Comparison of ENCODE assay signal across 10 mouse cellular contexts in genomic region chr5:64517835-64518234, GRCm38 (mm10).
DNase-seq lines count a peak whose midpoint lies in the region; ATAC-seq and TF ChIP-seq lines count a peak whose summit lies in the region.
"Had no signal": no experiment of that assay in that cellular context is flagged by ENCODE, and none has a peak within 500 bp of the region (broad histone marks: within the 10 kb centered on the region; RNA-seq: fewer than 3 reads in every experiment).

No protein-coding gene starts in this region.

- TF ChIP-seq CTCF in kidney, adult 2 months (conservative IDR thresholded peaks at IDR 0.05; ENCODE audit: insufficient read depth, insufficient read length, low read depth, low read length): no peak
- TF ChIP-seq CTCF in forebrain, postnatal 0 days (IDR thresholded peaks at IDR 0.05; ENCODE audit: low read depth): no peak

- H3K4me2 ChIP-seq in kidney, embryonic 15.5 days: no peak overlapping the region
- no peak overlapping the region for H3K4me2 ChIP-seq in forebrain, postnatal 0 days (ENCODE audit: low read depth)
- H3K4me2 ChIP-seq: limb, embryonic 13.5 days had no signal

- peak; percentile 31; the same call in 1 of the 2 replicates for ATAC-seq in kidney, embryonic 15.5 days (replicated peaks; ENCODE audit: low FRiP score)
- ATAC-seq in forebrain, postnatal 0 days: peak; percentile 58

- TF ChIP-seq POLR2A in kidney, adult 2 months (IDR thresholded peaks at IDR 0.05; ENCODE audit: low read depth, low read length): no peak

- no peak for DNase-seq in kidney, adult 2 months
- DNase-seq in adrenal gland, postnatal 14 days: peak; percentile 84
- DNase-seq in forebrain, postnatal 0 days: no peak
- DNase-seq in kidney, postnatal 25 days: peak; percentile 14 to 66
- no peak for DNase-seq in cerebellum, postnatal 25 days
- DNase-seq in thymus, postnatal 14 days: no peak
- no peak for DNase-seq in left cerebral cortex, adult 8-10 months (ENCODE audit: low spot score in 2 of 2)
- DNase-seq: cerebellum, adult 11-12 months had no signal

- no peaks in the 10 kb centered on the region for H3K9me3 ChIP-seq in kidney, embryonic 15.5 days (replicated peaks)
- no peaks in the 10 kb centered on the region for H3K9me3 ChIP-seq in forebrain, postnatal 0 days (ENCODE audit: low read length)
- H3K9me3 ChIP-seq: limb, embryonic 13.5 days had no signal

- 45% methylated on average over 3 of the region's 3 CpGs for WGBS in kidney, embryonic 15.5 days
- WGBS in kidney, adult 2 months: 56% methylated on average over 3 of the region's 3 CpGs
- WGBS in forebrain, postnatal 0 days: 45% methylated on average over 3 of the region's 3 CpGs

- H3K9ac ChIP-seq in kidney, embryonic 15.5 days: no peak overlapping the region
- no peak overlapping the region for H3K9ac ChIP-seq in forebrain, postnatal 0 days
- H3K9ac ChIP-seq: limb, embryonic 13.5 days had no signal

- no peaks in the 10 kb centered on the region for H3K27me3 ChIP-seq in kidney, embryonic 15.5 days
- no peaks in the 10 kb centered on the region for H3K27me3 ChIP-seq in kidney, adult 2 months (replicated peaks; ENCODE audit: control insufficient read depth, insufficient read depth, low read length)
- H3K27me3 ChIP-seq in forebrain, postnatal 0 days (ENCODE audit: insufficient read depth, low read length): no peaks in the 10 kb centered on the region
- H3K27me3 ChIP-seq: limb, embryonic 13.5 days had no signal

- H3K4me3 ChIP-seq in kidney, embryonic 15.5 days (replicated peaks): no peak overlapping the region
- no peak overlapping the region for H3K4me3 ChIP-seq in kidney, adult 2 months (ENCODE audit: insufficient read depth, low read depth, low read length)
- no peak overlapping the region for H3K4me3 ChIP-seq in forebrain, postnatal 0 days (ENCODE audit: low read depth, low read length)
- H3K4me3 ChIP-seq: limb, embryonic 13.5 days had no signal

- H3K27ac ChIP-seq in kidney, embryonic 15.5 days: no peak overlapping the region
- no peak overlapping the region for H3K27ac ChIP-seq in kidney, adult 2 months (ENCODE audit: insufficient read depth, low read depth, low read length)
- H3K27ac ChIP-seq in forebrain, postnatal 0 days (ENCODE audit: low read depth, low read length): no peak overlapping the region
- H3K27ac ChIP-seq: limb, embryonic 13.5 days had no signal

- 0 out of 2 replicates have a peak, but pooled peaks cover 14% of the 10 kb centered on the region for H3K4me1 ChIP-seq in kidney, embryonic 15.5 days
- peaks cover 5% of the 10 kb centered on the region; the same call in 1 of the 2 replicates for H3K4me1 ChIP-seq in kidney, adult 2 months (ENCODE audit: control insufficient read depth, insufficient read depth, low read length)
- H3K4me1 ChIP-seq in forebrain, postnatal 0 days (ENCODE audit: insufficient read depth): no peaks in the 10 kb centered on the region

- H3K36me3 ChIP-seq in kidney, embryonic 15.5 days: no peaks in the 10 kb centered on the region
- H3K36me3 ChIP-seq in kidney, adult 2 months (ENCODE audit: control insufficient read depth, insufficient read depth, low read length): no peaks in the 10 kb centered on the region
- H3K36me3 ChIP-seq in forebrain, postnatal 0 days (ENCODE audit: insufficient read depth): no peaks in the 10 kb centered on the region
- H3K36me3 ChIP-seq: limb, embryonic 13.5 days had no signal

Comparison
In these comparisons a context has a peak if more than half of its experiments do, and no peak if none do; other contexts are left out.
1. DNase-seq: peak in adrenal gland, postnatal 14 days (single experiment) and kidney, postnatal 25 days (2 of 2); none in kidney, adult 2 months (single experiment), forebrain, postnatal 0 days (single experiment), cerebellum, postnatal 25 days (0 of 2), thymus, postnatal 14 days (single experiment) and left cerebral cortex, adult 8-10 months (0 of 2).